Mouse (Mus musculus): Measurements from ENCODE around the gene Rtn1. TPM values are rescaled to one million over a fixed set of nuclear protein-coding genes. Genes with fewer than 3 reads are reported as not detected.
"Not testable (repeated sequence)": the region's sequence is repeated elsewhere in the genome, so short reads cannot be mapped to it uniquely, and the experiment has no call there.

The Rtn1 gene
- total RNA-seq, 2 experiments from 2014 or later, result 1,443 to 1,537 TPM

GRCm38 (mm10) chr12:72336009-72336408 is 72.8 kb downstream of the Rtn1 start:
- intact Hi-C loops (cut with DNase I), result no loop called here
- DNase-seq (ENCODE audit: low spot score in 2 of 2), result no peak

GRCm38 (mm10) chr12:72332488-72333013 is 76.3 kb downstream of the Rtn1 start:
- intact Hi-C loops (cut with DNase I), result no loop called here
- DNase-seq (ENCODE audit: low spot score in 2 of 2), result peak in 1 of 2 experiments; percentile 21

GRCm38 (mm10) chr12:72331912-72332487 is 76.9 kb downstream of the Rtn1 start:
- intact Hi-C loops (cut with DNase I), result no loop called here
- DNase-seq (ENCODE audit: low spot score in 2 of 2), result no peak

GRCm38 (mm10) chr12:72326087-72326486 is 82.8 kb downstream of the Rtn1 start:
- intact Hi-C loops (cut with DNase I), result no loop called here
- no peak for DNase-seq (ENCODE audit: low spot score in 2 of 2)

- DNase-seq (ENCODE audit: low spot score in 2 of 2), result no peak
- intact Hi-C loops (cut with DNase I), result no loop called here
Observed at GRCm38 (mm10) chr12:72325025-72325424, 83.8 kb downstream of the Rtn1 start.

- intact Hi-C loops (cut with DNase I), result no loop called here
- DNase-seq (ENCODE audit: low spot score in 2 of 2), result no peak
Observed at GRCm38 (mm10) chr12:72324210-72324871, 84.5 kb downstream of the Rtn1 start.

GRCm38 (mm10) chr12:72323778-72324177 is 85.1 kb downstream of the Rtn1 start:
- intact Hi-C loops (cut with DNase I), result no loop called here
- no peak for DNase-seq (ENCODE audit: low spot score in 2 of 2)

GRCm38 (mm10) chr12:72315732-72316465 is 93.0 kb downstream of the Rtn1 start:
- no peak for DNase-seq (ENCODE audit: low spot score in 2 of 2)
- intact Hi-C loops (cut with DNase I), result no loop called here

- intact Hi-C loops (cut with DNase I), result no loop called here
- DNase-seq (ENCODE audit: low spot score in 2 of 2), result no peak
Observed at GRCm38 (mm10) chr12:72310818-72311217, 98.0 kb downstream of the Rtn1 start.

- no peak for DNase-seq (ENCODE audit: low spot score in 2 of 2)
- intact Hi-C loops (cut with DNase I), result loop anchor here (5.0 kb wide), 1 partner anchor 54 kb away; no protein-coding TSS in a partner anchor
Observed at GRCm38 (mm10) chr12:72308506-72308905, 100.3 kb downstream of the Rtn1 start.

- intact Hi-C loops (cut with DNase I), result loop anchor here (5.0 kb wide), 1 partner anchor 56 kb away; no protein-coding TSS in a partner anchor
- DNase-seq (ENCODE audit: low spot score in 2 of 2), result no peak
Observed at GRCm38 (mm10) chr12:72306281-72306680, 102.6 kb downstream of the Rtn1 start.

- intact Hi-C loops (cut with DNase I), result loop anchor here (5.0 kb wide), 1 partner anchor 57 kb away; no protein-coding TSS in a partner anchor
- no peak for DNase-seq (ENCODE audit: low spot score in 2 of 2)
Observed at GRCm38 (mm10) chr12:72305421-72305820, 103.4 kb downstream of the Rtn1 start.

- intact Hi-C loops (cut with DNase I), result loop anchor here (5.0 kb wide), 1 partner anchor 57 kb away; no protein-coding TSS in a partner anchor
- DNase-seq (ENCODE audit: low spot score in 2 of 2), result no peak
Observed at GRCm38 (mm10) chr12:72304985-72305384, 103.9 kb downstream of the Rtn1 start.

GRCm38 (mm10) chr12:72304347-72304688 is 104.5 kb downstream of the Rtn1 start:
- intact Hi-C loops (cut with DNase I), result no loop called here
- DNase-seq (ENCODE audit: low spot score in 2 of 2), result no peak

GRCm38 (mm10) chr12:72303624-72304346 is 105.1 kb downstream of the Rtn1 start:
- no peak for DNase-seq (ENCODE audit: low spot score in 2 of 2)
- intact Hi-C loops (cut with DNase I), result no loop called here

GRCm38 (mm10) chr12:72301431-72301830 is 107.4 kb downstream of the Rtn1 start:
- intact Hi-C loops (cut with DNase I), result no loop called here
- no peak for DNase-seq (ENCODE audit: low spot score in 2 of 2)

- intact Hi-C loops (cut with DNase I), result no loop called here
- DNase-seq (ENCODE audit: low spot score in 2 of 2), result no peak
Observed at GRCm38 (mm10) chr12:72300971-72301370, 107.9 kb downstream of the Rtn1 start.

GRCm38 (mm10) chr12:72298222-72298621 is 110.6 kb downstream of the Rtn1 start:
- intact Hi-C loops (cut with DNase I), result no loop called here
- no peak for DNase-seq (ENCODE audit: low spot score in 2 of 2)

- intact Hi-C loops (cut with DNase I), result no loop called here
- DNase-seq (ENCODE audit: low spot score in 2 of 2), result no peak
Observed at GRCm38 (mm10) chr12:72296552-72296951, 112.3 kb downstream of the Rtn1 start.

- intact Hi-C loops (cut with DNase I); DNase-seq (ENCODE audit: low spot score in 2 of 2): not testable (repeated sequence)
Observed at GRCm38 (mm10) chr12:72293185-72293584, 115.7 kb downstream of the Rtn1 start.
